Mouse (Mus musculus) midbrain, embryonic 12.5 days (tissue): ENCODE measurements around the gene Serp1. TPM values are rescaled to one million over a fixed set of nuclear protein-coding genes. Genes with fewer than 3 reads are reported as not detected.
"Not testable (repeated sequence)": the region's sequence is repeated elsewhere in the genome, so short reads cannot be mapped to it uniquely, and the experiment has no call there.

Experiments used
- ATAC-seq: fragments of 200-750 bp; cut with Nextera tagmentation; 2 replicates; pipeline ENCODE4 v1.8.0; 2017; ENCODE audit warnings: low read depth, moderate TSS enrichment, moderate library complexity; ENCODE audit not compliant: low FRiP score
- H3K27ac ChIP-seq: fragments of 300-500 bp; sonication (generic); replicated peaks from 2 replicates; pipeline ENCODE4 v1.5.1; 2016; ENCODE audit warnings: mild to moderate bottlenecking
- H3K27me3 ChIP-seq: fragments of 300-500 bp; sonication (generic); 2 replicates; pipeline ENCODE4 v1.6.1; 2016; ENCODE audit warnings: mild to moderate bottlenecking
- H3K36me3 ChIP-seq: fragments of 300-500 bp; sonication (generic); 2 replicates; pipeline ENCODE4 v1.6.1; 2016
- H3K4me1 ChIP-seq: fragments of 300-500 bp; sonication (generic); 2 replicates; pipeline ENCODE4 v1.6.1; 2016
- H3K4me2 ChIP-seq: fragments of 300-500 bp; sonication (generic); replicated peaks from 2 replicates; pipeline ENCODE4 v1.6.1; 2016; ENCODE audit warnings: mild to moderate bottlenecking, moderate library complexity
- H3K4me3 ChIP-seq: fragments of 300-500 bp; sonication (generic); 2 replicates; pipeline ENCODE4 v1.5.1; 2016; ENCODE audit warnings: mild to moderate bottlenecking
- H3K9ac ChIP-seq: fragments of 300-500 bp; sonication (generic); replicated peaks from 2 replicates; pipeline ENCODE4 v1.6.1; 2016; ENCODE audit warnings: mild to moderate bottlenecking, moderate library complexity
- H3K9me3 ChIP-seq: fragments of 300-500 bp; sonication (generic); 2 replicates; pipeline ENCODE4 v1.6.1; 2016; ENCODE audit warnings: mild to moderate bottlenecking
- WGBS: fragments of 180-500 bp; shearing (Covaris S2); methylation state at CpG from one replicate; pipeline ENCODE4 v1.1.7; 2016; 5-methylcytosine and 5-hydroxymethylcytosine counted together
- polyA plus RNA-seq: library from polyadenylated mRNA; unstranded; fragments of >200 nt; fragmentation: Nextera tagmentation; extraction: Ambion mirVana; gene quantifications from 2 replicates; pipeline ENCODE4 v1.2.1, GENCODE M21; 2016

Serp1 gene
- polyA plus RNA-seq, 1 experiment from 2014 or later, result 118 TPM

- Histone ChIP-seq H3K27ac (no peak overlapping the region), H3K4me2 (no peak overlapping the region), H3K27me3 (no peaks in the 10 kb centered on the region), H3K4me1 (no peaks in the 10 kb centered on the region), H3K36me3 (no peaks in the 10 kb centered on the region), H3K9ac (no peak overlapping the region), H3K9me3 (no peaks in the 10 kb centered on the region), H3K4me3 (no peak overlapping the region)
- 47% methylated on average over 3 of the region's 3 CpGs for WGBS
- ATAC-seq, result no peak
Observed at GRCm38 (mm10) chr3:58503720-58504333, 21.9 kb downstream of the Serp1 start.

- H3K4me1 ChIP-seq, result no peaks in the 10 kb centered on the region
- H3K9ac ChIP-seq, result no peak overlapping the region
- no peak for ATAC-seq
- H3K27me3 ChIP-seq, result no peaks in the 10 kb centered on the region
- no peak overlapping the region for H3K27ac ChIP-seq
- no peaks in the 10 kb centered on the region for H3K36me3 ChIP-seq
- H3K4me2 ChIP-seq, result no peak overlapping the region
- 66% methylated on average over 2 of the region's 2 CpGs for WGBS
- H3K9me3 ChIP-seq, result no peaks in the 10 kb centered on the region
- no peak overlapping the region for H3K4me3 ChIP-seq
Observed at GRCm38 (mm10) chr3:58501961-58502360, 23.7 kb downstream of the Serp1 start.

GRCm38 (mm10) chr3:58493621-58494020, 32.1 kb downstream of the Serp1 start:
- H3K9ac ChIP-seq, result no peak overlapping the region
- H3K4me3 ChIP-seq, result no peak overlapping the region

GRCm38 (mm10) chr3:58490787-58491186, 34.9 kb downstream of the Serp1 start:
- WGBS, result 78% methylated on average over 7 of the region's 7 CpGs
- Histone ChIP-seq H3K4me2 (no peak overlapping the region), H3K9me3 (no peaks in the 10 kb centered on the region), H3K4me1 (no peaks in the 10 kb centered on the region), H3K4me3 (no peak overlapping the region), H3K27me3 (no peaks in the 10 kb centered on the region), H3K9ac (no peak overlapping the region), H3K36me3 (no peaks in the 10 kb centered on the region), H3K27ac (no peak overlapping the region)
- ATAC-seq, result no peak

More at GRCm38 (mm10) chr3:58493621-58494020, 32.1 kb downstream of the Serp1 start:
- 85% methylated on average over 4 of the region's 4 CpGs for WGBS
- Histone ChIP-seq H3K27me3 (no peaks in the 10 kb centered on the region), H3K27ac (no peak overlapping the region), H3K9me3 (no peaks in the 10 kb centered on the region), H3K4me2 (no peak overlapping the region), H3K4me1 (no peaks in the 10 kb centered on the region), H3K36me3 (no peaks in the 10 kb centered on the region)
- no peak for ATAC-seq

- Histone ChIP-seq H3K4me2 (no peak overlapping the region), H3K36me3 (no peaks in the 10 kb centered on the region), H3K4me1 (no peaks in the 10 kb centered on the region), H3K9ac (no peak overlapping the region), H3K27ac (no peak overlapping the region), H3K27me3 (no peaks in the 10 kb centered on the region), H3K9me3 (no peaks in the 10 kb centered on the region), H3K4me3 (no peak overlapping the region)
- WGBS, result 81% methylated on average over 7 of the region's 8 CpGs
- ATAC-seq, result no peak
Observed at GRCm38 (mm10) chr3:58487999-58488775, 37.5 kb downstream of the Serp1 start.

GRCm38 (mm10) chr3:58487121-58487520, 38.6 kb downstream of the Serp1 start:
- H3K27me3 ChIP-seq, result no peaks in the 10 kb centered on the region
- no peak overlapping the region for H3K4me2 ChIP-seq
- WGBS, result 78% methylated on average over 3 of the region's 3 CpGs
- H3K4me3 ChIP-seq, result no peak overlapping the region
- no peak overlapping the region for H3K9ac ChIP-seq
- H3K9me3 ChIP-seq, result no peaks in the 10 kb centered on the region
- H3K4me1 ChIP-seq, result no peaks in the 10 kb centered on the region
- H3K27ac ChIP-seq, result no peak overlapping the region
- no peak for ATAC-seq
- no peaks in the 10 kb centered on the region for H3K36me3 ChIP-seq

- 71% methylated on average over 7 of the region's 7 CpGs for WGBS
- Histone ChIP-seq H3K4me1 (no peaks in the 10 kb centered on the region), H3K27ac (no peak overlapping the region)
Observed at GRCm38 (mm10) chr3:58485883-58486282, 39.8 kb downstream of the Serp1 start.

GRCm38 (mm10) chr3:58478755-58479455, 46.8 kb downstream of the Serp1 start:
- H3K27ac ChIP-seq, result no peak overlapping the region
- no peaks in the 10 kb centered on the region for H3K27me3 ChIP-seq
- H3K9me3 ChIP-seq, result no peaks in the 10 kb centered on the region
- 86% methylated on average over 2 of the region's 2 CpGs for WGBS
- no peaks in the 10 kb centered on the region for H3K4me1 ChIP-seq
- H3K9ac ChIP-seq, result no peak overlapping the region
- H3K4me3 ChIP-seq, result no peak overlapping the region
- no peak overlapping the region for H3K4me2 ChIP-seq
- ATAC-seq, result no peak
- no peaks in the 10 kb centered on the region for H3K36me3 ChIP-seq

More at GRCm38 (mm10) chr3:58485883-58486282, 39.8 kb downstream of the Serp1 start:
- Histone ChIP-seq H3K36me3 (no peaks in the 10 kb centered on the region), H3K4me2 (no peak overlapping the region), H3K27me3 (no peaks in the 10 kb centered on the region), H3K9ac (no peak overlapping the region), H3K4me3 (no peak overlapping the region), H3K9me3 (no peaks in the 10 kb centered on the region)
- ATAC-seq, result no peak

- 100% methylated on average over 1 of the region's 1 CpGs for WGBS
- ATAC-seq, result not testable (repeated sequence)
Observed at GRCm38 (mm10) chr3:58475298-58475697, 50.4 kb downstream of the Serp1 start.

More at GRCm38 (mm10) chr3:58475298-58475697, 50.4 kb downstream of the Serp1 start:
- not testable (repeated sequence) for H3K36me3 ChIP-seq, H3K4me2 ChIP-seq, H3K9me3 ChIP-seq, H3K4me3 ChIP-seq, H3K27ac ChIP-seq, H3K4me1 ChIP-seq, H3K9ac ChIP-seq, H3K27me3 ChIP-seq

Other genes with a start within 250 kb of the Serp1 start
- gene Tsc22d2, start 111.2 kb downstream of the Serp1 start, polyA plus RNA-seq, result 15.1 and 16.9 TPM in 2 replicates
- 51.5 and 51.6 TPM in 2 replicates for gene Eif2a, start 71 bp downstream of the Serp1 start, polyA plus RNA-seq
- 21.7 and 23.5 TPM in 2 replicates for gene Selenot, start 50.7 kb upstream of the Serp1 start, polyA plus RNA-seq
- gene Erich6, start 111.3 kb upstream of the Serp1 start, polyA plus RNA-seq, result 0.08 and 0.20 TPM in 2 replicates
- gene Siah2, start 166.5 kb upstream of the Serp1 start, polyA plus RNA-seq, result 5.8 and 6.7 TPM in 2 replicates